Mouse (Mus musculus) G1E (cell line): ENCODE measurements at regions not wholly inside any gene's neighbourhood (a gene's known extent, or its start where the extent isn't known, plus 50 kb on each side); places are given as distances from the start of the nearest gene placed in this dataset.

ENCODE experiments used
- CTCF ChIP-seq: IDR thresholded peaks from 2 replicates; pipeline ENCODE4 v1.5.1; 2012; ENCODE audit warnings: low read depth, low read length, inconsistent platforms, mixed read lengths
- GATA1 ChIP-seq: IDR thresholded peaks from 2 replicates; pipeline ENCODE4 v1.6.1; 2012; ENCODE audit warnings: borderline replicate concordance, low read length, inconsistent platforms, mixed read lengths
- GATA2 ChIP-seq: IDR thresholded peaks from 2 replicates; pipeline ENCODE4 v1.6.1; 2012; ENCODE audit warnings: low read depth, low read length, inconsistent platforms, borderline replicate concordance
- TAL1 ChIP-seq: conservative IDR thresholded peaks from 2 replicates; pipeline ENCODE4 v1.6.1; 2012; ENCODE audit warnings: low read depth, low read length, inconsistent platforms, mixed read lengths

GRCm38 (mm10) chr9:47441155-47441554 is 88.8 kb upstream of the Cadm1 start:
- TF ChIP-seq CTCF (no peak), GATA1 (no peak), GATA2 (no peak), TAL1 (no peak)
